Mouse (Mus musculus) kidney, postnatal 4 days (tissue): ENCODE data around the gene Ppp1r9b.

ENCODE experiments used
- DNase-seq, 2 experiments: peaks; one replicate each; pipeline ENCODE4 v3.0.0; 2021; ENCODE audit warnings: mixed read lengths in 2 of 2

Ppp1r9b gene

DNA sequence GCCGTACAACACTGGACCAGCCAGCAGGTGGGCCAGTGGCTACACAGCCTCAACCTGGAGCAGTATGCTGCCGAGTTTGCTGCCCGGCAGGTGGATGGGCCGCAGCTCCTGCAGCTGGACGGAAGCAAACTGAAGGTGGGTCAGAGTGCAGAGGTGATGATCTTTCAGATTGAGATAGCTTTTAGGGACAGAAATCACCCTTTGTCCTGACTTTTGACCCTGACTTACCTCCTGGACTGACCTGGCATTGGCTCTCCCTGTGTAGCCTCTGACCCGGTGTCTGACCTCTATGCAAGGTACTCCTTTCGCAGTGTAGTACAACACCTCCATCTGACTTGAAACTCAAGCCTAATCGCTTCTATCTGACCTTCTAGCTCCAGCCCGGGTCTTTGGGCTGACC is 32.6 kb downstream of the Ppp1r9b start:
- DNase-seq, result no peak

- DNase-seq, result peak; percentile 58 to 72
These were observed 33.8 kb downstream of the Ppp1r9b start for GRCm38 (mm10) chr11:95024439-95025184.

- no peak for DNase-seq
These were observed 34.6 kb downstream of the Ppp1r9b start for GRCm38 (mm10) chr11:95025227-95026012.

- DNase-seq, result no peak
These were observed 35.3 kb downstream of the Ppp1r9b start for GRCm38 (mm10) chr11:95026090-95026542.

- DNase-seq, result no peak
These were observed 36.0 kb downstream of the Ppp1r9b start for GRCm38 (mm10) chr11:95026849-95027248.

DNA sequence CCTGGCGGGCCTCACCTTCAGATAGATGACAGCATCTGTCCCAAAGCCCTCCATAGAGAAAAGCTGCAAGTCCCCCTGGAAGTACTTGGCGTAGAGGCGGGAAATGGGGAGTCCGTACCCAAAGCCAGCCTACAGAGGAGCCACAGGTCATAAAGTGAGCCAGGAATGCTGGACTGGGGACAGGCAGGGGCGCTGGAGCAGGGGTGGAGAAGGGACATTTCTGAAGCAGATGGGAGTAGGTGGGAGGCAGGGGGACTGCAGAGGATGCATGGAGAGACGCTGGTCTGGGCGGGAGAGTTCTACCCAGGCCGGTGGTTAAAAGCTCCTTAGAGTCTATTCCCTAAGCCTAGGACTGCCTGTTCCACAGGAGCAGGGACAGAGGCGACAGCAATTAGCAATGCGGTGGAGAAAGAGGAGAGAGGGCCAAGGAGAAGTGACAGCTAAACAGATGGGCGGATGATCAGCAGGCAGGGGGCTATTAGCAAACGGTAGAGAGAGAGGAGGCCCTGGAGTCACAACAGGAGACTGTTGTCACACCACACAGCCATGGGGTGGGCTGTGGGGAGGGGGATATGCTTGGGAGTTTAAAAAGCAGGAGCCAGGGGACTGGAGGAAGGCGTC is 37.1 kb downstream of the Ppp1r9b start:
- DNase-seq, result no peak

- DNase-seq, result no peak
These were observed 42.1 kb downstream of the Ppp1r9b start for GRCm38 (mm10) chr11:95032945-95033344.

DNA sequence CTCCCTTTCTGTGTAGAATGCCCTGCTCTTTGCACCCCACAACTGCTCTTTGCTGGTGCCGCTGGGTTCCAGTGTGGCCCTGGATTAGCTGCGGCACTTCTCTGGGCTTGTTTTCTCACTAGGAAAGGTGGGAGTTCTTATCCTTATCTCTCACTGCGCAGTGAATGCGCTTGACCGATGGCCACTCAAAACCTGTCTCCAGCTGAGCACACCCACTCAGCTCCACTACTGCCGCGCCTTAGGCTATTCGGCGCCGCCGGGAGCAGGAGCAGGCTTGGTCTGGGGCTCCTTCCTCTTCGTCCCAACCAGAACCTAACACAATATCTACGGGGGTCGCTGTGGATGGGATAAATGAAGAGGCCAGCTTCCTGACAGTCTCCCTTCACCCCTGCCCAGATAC is 42.8 kb downstream of the Ppp1r9b start:
- DNase-seq, result no peak

DNA sequence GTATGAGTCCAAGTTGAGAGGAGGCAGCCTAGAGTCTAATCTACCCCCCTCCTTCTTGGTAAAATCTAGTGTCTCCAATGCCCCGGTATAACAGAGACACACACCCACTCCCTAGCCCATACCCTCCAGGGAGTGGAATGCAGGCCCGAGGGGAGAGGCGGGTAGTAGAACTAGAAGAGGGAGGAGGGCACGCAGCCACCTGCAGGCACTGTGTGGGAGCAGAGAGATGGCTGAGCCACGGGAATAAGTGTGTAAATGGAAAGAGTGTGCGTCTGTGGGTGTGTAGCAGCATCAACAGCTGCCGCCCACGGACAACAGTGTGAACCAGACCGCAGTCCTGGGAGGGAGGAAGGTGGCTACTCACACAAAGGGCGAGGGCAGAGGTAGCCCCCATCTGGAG is 44.1 kb downstream of the Ppp1r9b start:
- peak in 1 of 2 experiments; percentile 54 for DNase-seq

DNA sequence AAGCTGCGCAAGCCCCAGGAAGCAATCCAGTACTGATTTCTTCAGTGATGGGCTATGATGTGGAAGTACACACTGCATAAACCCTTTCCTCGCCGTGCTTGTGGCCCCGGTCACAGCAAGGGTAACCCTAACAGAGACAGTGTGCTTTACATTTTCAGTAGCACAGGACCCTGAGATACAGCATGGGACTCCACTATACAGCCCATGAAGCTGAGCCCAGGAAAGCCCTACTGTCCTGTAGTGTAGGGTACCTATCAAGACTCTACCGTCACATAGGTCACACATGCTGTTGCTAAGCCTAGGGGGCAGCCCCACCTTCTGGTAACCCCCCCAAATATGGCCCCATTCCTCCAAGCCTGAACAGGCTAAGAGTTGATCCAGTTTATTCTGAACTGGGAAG is 45.7 kb downstream of the Ppp1r9b start:
- DNase-seq, result no peak

DNA sequence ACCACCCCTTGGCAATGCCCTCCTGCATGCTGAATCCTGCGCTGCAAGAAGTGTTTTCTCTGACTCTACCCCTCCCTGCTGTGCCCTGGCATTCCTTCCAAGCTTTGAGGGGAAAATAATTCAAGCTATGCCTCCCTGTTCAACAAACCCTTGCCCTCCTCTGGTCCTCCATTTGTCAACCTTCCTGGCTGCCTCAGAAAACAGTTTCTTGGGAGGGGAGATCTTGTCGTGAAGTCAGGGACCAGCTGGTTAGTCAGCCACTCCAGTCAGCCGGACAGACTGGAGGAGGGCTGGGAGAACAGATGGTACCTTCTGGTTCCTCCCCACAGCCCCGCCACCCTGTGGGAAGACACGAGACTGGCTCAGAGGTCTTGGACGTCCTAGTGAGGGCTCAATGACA is 46.5 kb downstream of the Ppp1r9b start:
- no peak for DNase-seq

DNA sequence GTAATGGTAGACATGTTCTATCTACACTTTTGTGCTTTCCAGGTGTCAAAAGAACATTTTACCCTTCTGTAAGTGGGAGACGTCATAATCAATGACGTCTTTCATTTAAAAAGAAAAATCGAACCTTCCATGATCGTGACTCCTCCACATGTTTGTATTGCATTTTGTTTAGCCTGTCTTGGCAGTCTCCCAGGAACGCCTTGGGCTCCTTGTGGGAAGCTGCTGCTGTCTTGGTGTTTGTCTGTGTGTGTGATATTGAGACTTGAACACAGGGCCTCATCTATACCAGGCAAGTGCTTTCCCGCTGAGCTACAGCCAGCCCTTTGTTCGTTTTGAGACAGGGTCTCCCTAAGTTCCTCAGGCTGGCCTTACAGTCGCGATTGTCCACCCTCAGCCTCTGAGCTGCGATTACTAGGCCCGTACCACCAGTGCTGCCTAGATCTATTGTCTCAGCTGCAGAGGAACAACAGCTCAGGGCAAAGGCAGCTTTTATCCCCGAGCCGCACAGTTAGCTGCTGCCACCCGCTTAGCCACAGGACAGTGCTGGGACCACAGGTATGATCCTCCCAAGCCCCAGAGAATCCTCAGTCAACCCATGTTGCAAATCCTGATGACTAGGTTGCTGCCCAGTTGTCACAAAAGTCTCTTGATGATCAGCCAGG is 47.5 kb downstream of the Ppp1r9b start:
- no peak for DNase-seq

DNA sequence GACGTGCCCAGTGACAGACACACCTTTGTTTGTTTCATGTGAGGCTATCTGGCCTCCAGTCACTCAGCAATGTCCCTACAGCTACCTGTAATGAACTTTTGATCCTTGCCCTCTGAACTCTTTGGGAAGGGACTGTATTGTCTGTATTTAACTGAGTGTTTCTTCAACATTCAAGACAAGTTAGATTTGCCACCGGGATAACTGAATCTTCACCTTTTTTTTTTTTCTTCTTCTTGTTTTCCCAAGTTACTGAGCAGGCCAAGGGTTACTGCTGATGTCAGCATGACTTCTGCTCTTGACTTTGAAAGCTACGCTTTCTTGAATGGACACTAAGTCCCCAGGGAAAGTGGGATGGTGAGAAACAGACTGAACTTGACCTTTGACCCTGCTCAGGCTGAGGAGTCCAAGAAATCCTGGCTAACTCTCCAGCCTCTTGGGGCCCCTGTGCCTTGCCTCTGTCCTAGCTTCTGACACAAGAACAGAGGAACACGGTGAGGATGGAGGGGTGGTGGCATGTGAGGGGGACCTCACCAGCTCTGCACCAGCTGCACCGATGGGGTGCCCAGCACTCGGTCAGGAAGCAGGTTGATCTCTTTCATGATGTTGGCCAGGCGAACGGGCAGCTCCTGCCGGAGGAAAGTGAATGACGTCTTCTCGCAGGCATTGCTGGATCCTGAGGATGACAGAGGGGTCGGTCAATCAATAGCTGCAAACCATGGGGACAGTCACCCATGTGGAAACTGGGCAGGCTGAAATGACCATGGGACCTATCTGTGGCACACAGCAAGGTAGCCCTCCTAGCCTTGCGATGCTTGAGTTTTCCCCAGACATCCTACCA is 48.2 kb downstream of the Ppp1r9b start:
- DNase-seq, result no peak

- no peak for DNase-seq
These were observed 48.9 kb downstream of the Ppp1r9b start for GRCm38 (mm10) chr11:95039766-95040165.

- DNase-seq, result peak; percentile 75 to 85
These were observed 49.8 kb downstream of the Ppp1r9b start for GRCm38 (mm10) chr11:95040491-95041138.

- DNase-seq, result peak; percentile 95 to 98
These were observed 50.3 kb downstream of the Ppp1r9b start, which contains the start of gene Pdk2 for GRCm38 (mm10) chr11:95041139-95041609. Gene Pdk2 (minus strand): TSS chr11:95041354.

GRCm38 (mm10) chr11:95042096-95042495 is 51.3 kb downstream of the Ppp1r9b start:
- DNase-seq, result peak; percentile 87 to 90

GRCm38 (mm10) chr11:95043060-95043459 is 52.2 kb downstream of the Ppp1r9b start:
- DNase-seq, result no peak

- no peak for DNase-seq
These were observed 52.8 kb downstream of the Ppp1r9b start for GRCm38 (mm10) chr11:95043608-95044007.

- no peak for DNase-seq
These were observed 53.5 kb downstream of the Ppp1r9b start for GRCm38 (mm10) chr11:95044185-95044870.
